In the genomic region with DNA sequence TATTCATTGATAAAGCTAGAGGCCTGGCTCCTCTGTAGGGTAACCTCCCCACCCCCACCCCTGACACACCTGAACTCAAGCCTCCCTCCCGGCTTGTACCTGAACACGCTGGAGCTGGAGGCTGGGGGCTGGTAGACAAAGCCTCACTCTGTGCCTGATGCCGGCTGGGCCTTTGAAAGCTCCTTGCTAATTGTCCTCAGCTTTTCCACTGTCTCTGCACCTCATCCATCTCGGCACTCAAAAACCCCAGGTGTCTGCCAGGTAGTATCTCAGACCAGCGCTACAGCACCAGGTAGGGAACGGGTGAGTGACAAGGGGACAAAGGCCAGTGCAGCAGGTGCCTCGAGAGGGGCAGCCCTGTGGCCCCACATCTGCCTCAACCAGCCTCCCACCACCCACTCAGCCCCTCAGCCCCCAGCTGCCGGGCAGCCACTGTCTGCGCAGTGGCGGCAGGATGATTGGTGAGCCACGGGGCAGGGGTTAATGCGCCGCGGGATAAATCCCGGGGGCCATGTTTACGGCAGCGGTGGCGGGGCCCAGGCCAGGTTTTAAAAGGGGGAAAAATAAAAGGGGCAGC, we compare ENCODE assay signal across 14 mouse cellular contexts. TPM values are rescaled to one million over a fixed set of nuclear protein-coding genes. Genes with fewer than 3 reads are reported as not detected.
DNase-seq lines count a peak whose midpoint lies in the region; ATAC-seq and TF ChIP-seq lines count a peak whose summit lies in the region.
"Had no signal": no experiment of that assay in that cellular context is flagged by ENCODE, and none has a peak within 500 bp of the region (broad histone marks: within the 10 kb centered on the region; RNA-seq: fewer than 3 reads in every experiment).

No protein-coding gene starts in this region.

- TF ChIP-seq CTCF in kidney, postnatal 0 days (IDR thresholded peaks at IDR 0.05; ENCODE audit: low read depth), result no peak

- no peak overlapping the region; the same call in 1 of the 2 replicates for H3K4me2 ChIP-seq in kidney, postnatal 0 days (ENCODE audit: low read length)
- H3K4me2 ChIP-seq in forebrain, embryonic 15.5 days (replicated peaks), result no peak overlapping the region
- peak overlapping the region; percentile 34 for H3K4me2 ChIP-seq in limb, embryonic 12.5 days
- H3K4me2 ChIP-seq in neural tube, embryonic 13.5 days, result peak overlapping the region; percentile 3; the same call in 1 of the 2 replicates
- H3K4me2 ChIP-seq: embryonic facial prominence, embryonic 12.5 days; liver, embryonic 11.5 days had no signal

- intact Hi-C loops in left cerebral cortex, postnatal 36 days (cut with DNase I), result no loop called here

- no peak for ATAC-seq in kidney, postnatal 0 days (replicated peaks; ENCODE audit: low FRiP score, low read depth)
- ATAC-seq in forebrain, embryonic 15.5 days (replicated peaks), result no peak
- no peak for ATAC-seq in limb, embryonic 12.5 days (ENCODE audit: insufficient number of reproducible peaks, insufficient read depth, low FRiP score, low TSS enrichment, low read depth)
- no peak for ATAC-seq in neural tube, embryonic 13.5 days (ENCODE audit: low read depth)
- no peak for ATAC-seq in erythroid progenitor cell, adult 5-6 weeks (replicated peaks; ENCODE audit: low FRiP score, poor library complexity, severe bottlenecking)

- H3K4me3 ChIP-seq in kidney, postnatal 0 days (replicated peaks; ENCODE audit: low read depth, low read length), result no peak overlapping the region
- H3K4me3 ChIP-seq in forebrain, embryonic 15.5 days, result no peak overlapping the region
- no peak overlapping the region; the same call in 1 of the 2 replicates for H3K4me3 ChIP-seq in limb, embryonic 12.5 days (replicated peaks)
- no peak overlapping the region for H3K4me3 ChIP-seq in neural tube, embryonic 13.5 days
- H3K4me3 ChIP-seq: embryonic facial prominence, embryonic 12.5 days; gastrocnemius, adult 2 months had no signal

- no peaks in the 10 kb centered on the region for H3K9me3 ChIP-seq in kidney, postnatal 0 days (replicated peaks; ENCODE audit: low read length)
- no peaks in the 10 kb centered on the region for H3K9me3 ChIP-seq in forebrain, embryonic 15.5 days
- no peaks in the 10 kb centered on the region for H3K9me3 ChIP-seq in limb, embryonic 12.5 days
- no peaks in the 10 kb centered on the region for H3K9me3 ChIP-seq in neural tube, embryonic 13.5 days
- H3K9me3 ChIP-seq: embryonic facial prominence, embryonic 12.5 days had no signal

- H3K36me3 ChIP-seq in kidney, postnatal 0 days (ENCODE audit: insufficient read depth, low read length), result no peaks in the 10 kb centered on the region
- no peaks in the 10 kb centered on the region for H3K36me3 ChIP-seq in forebrain, embryonic 15.5 days
- no peaks in the 10 kb centered on the region for H3K36me3 ChIP-seq in limb, embryonic 12.5 days
- no peaks in the 10 kb centered on the region for H3K36me3 ChIP-seq in neural tube, embryonic 13.5 days
- H3K36me3 ChIP-seq: embryonic facial prominence, embryonic 12.5 days had no signal

- H3K4me1 ChIP-seq in kidney, postnatal 0 days (replicated peaks; ENCODE audit: insufficient read depth, low read length), result peaks cover 36% of the 10 kb centered on the region
- peaks cover 51% of the 10 kb centered on the region for H3K4me1 ChIP-seq in forebrain, embryonic 15.5 days
- peaks cover 55% of the 10 kb centered on the region for H3K4me1 ChIP-seq in limb, embryonic 12.5 days (replicated peaks)
- H3K4me1 ChIP-seq in neural tube, embryonic 13.5 days (replicated peaks), result peaks cover 72% of the 10 kb centered on the region

- WGBS in kidney, postnatal 0 days, result 10% methylated on average over 18 of the region's 18 CpGs
- 11% methylated on average over 18 of the region's 18 CpGs for WGBS in forebrain, embryonic 15.5 days
- WGBS in limb, embryonic 12.5 days, result 2% methylated on average over 18 of the region's 18 CpGs
- 3% methylated on average over 18 of the region's 18 CpGs for WGBS in neural tube, embryonic 13.5 days

- DNase-seq in kidney, postnatal 0 days (ENCODE audit: low spot score), result no peak
- DNase-seq in kidney, adult 9 months, result no peak
- no peak for DNase-seq in right cerebral cortex, postnatal 14 days
- DNase-seq in left cerebral cortex, postnatal 36 days (ENCODE audit: low spot score in 2 of 2), result no peak
- DNase-seq: gastrocnemius, adult 2 months; heart, postnatal 14 days; lung, postnatal 4 days; thymus, postnatal 36 days had no signal

- H3K9ac ChIP-seq in kidney, postnatal 0 days (ENCODE audit: low read depth, low read length), result 0 out of 2 replicates have a peak overlapping the region, but pooled peaks have one; percentile 28
- H3K9ac ChIP-seq in forebrain, embryonic 15.5 days (replicated peaks), result 0 out of 2 replicates have a peak overlapping the region, but pooled peaks have one; percentile 8
- H3K9ac ChIP-seq in limb, embryonic 12.5 days (replicated peaks), result no peak overlapping the region; the same call in 1 of the 2 replicates
- H3K9ac ChIP-seq in neural tube, embryonic 13.5 days, result peak overlapping the region; percentile 14; the same call in 1 of the 2 replicates
- H3K9ac ChIP-seq: embryonic facial prominence, embryonic 12.5 days had no signal

- H3K27ac ChIP-seq in kidney, postnatal 0 days, result peak overlapping the region; percentile 50; the same call in 1 of the 2 replicates
- no peak overlapping the region for H3K27ac ChIP-seq in forebrain, embryonic 15.5 days (replicated peaks)
- no peak overlapping the region for H3K27ac ChIP-seq in limb, embryonic 12.5 days
- H3K27ac ChIP-seq in neural tube, embryonic 13.5 days (replicated peaks), result no peak overlapping the region
- H3K27ac ChIP-seq: embryonic facial prominence, embryonic 12.5 days; gastrocnemius, adult 2 months had no signal

- no peaks in the 10 kb centered on the region for H3K27me3 ChIP-seq in kidney, postnatal 0 days (ENCODE audit: insufficient read depth, low read length)
- H3K27me3 ChIP-seq in forebrain, embryonic 15.5 days, result no peaks in the 10 kb centered on the region
- peaks cover 84% of the 10 kb centered on the region for H3K27me3 ChIP-seq in limb, embryonic 12.5 days
- peaks cover 75% of the 10 kb centered on the region for H3K27me3 ChIP-seq in neural tube, embryonic 13.5 days

RNA-seq across cellular contexts. Expression of a gene that starts 20.3 kb away (rescaled TPM):
- 197 and 209 TPM in 2 replicates for polyA plus RNA-seq in kidney, postnatal 0 days (2015; fragmentation: Nextera tagmentation; extraction: Ambion mirVana)
- polyA plus RNA-seq in forebrain, embryonic 15.5 days (2015; fragmentation: Nextera tagmentation; extraction: Ambion mirVana), result 232 and 233 TPM in 2 replicates
- 222 and 233 TPM in 2 replicates for polyA plus RNA-seq in limb, embryonic 12.5 days (2016; fragmentation: Nextera tagmentation; extraction: Ambion mirVana)
- 227 and 243 TPM in 2 replicates for polyA plus RNA-seq in neural tube, embryonic 13.5 days (2015; fragmentation: Nextera tagmentation; extraction: Ambion mirVana)
- 17.3 and 25.6 TPM in 2 replicates for total RNA-seq in erythroid progenitor cell, adult 5-6 weeks (2015; ENCODE audit: low replicate concordance)
- total RNA-seq in erythroid progenitor cell, adult 5-6 weeks (2017; ENCODE audit: low replicate concordance), result 8.2 and 10.0 TPM in 2 replicates
- 100 to 1,000 TPM; 253 to 285 TPM for total RNA-seq in left cerebral cortex, postnatal 36 days (2021)

RNA-seq across cellular contexts. Expression of a gene that starts 31.6 kb away (rescaled TPM):
- 2,325 and 2,471 TPM in 2 replicates for polyA plus RNA-seq in kidney, postnatal 0 days (2015; fragmentation: Nextera tagmentation; extraction: Ambion mirVana)
- 656 and 676 TPM in 2 replicates for polyA plus RNA-seq in forebrain, embryonic 15.5 days (2015; fragmentation: Nextera tagmentation; extraction: Ambion mirVana)
- polyA plus RNA-seq in limb, embryonic 12.5 days (2016; fragmentation: Nextera tagmentation; extraction: Ambion mirVana), result 870 and 903 TPM in 2 replicates
- 918 and 1,011 TPM in 2 replicates for polyA plus RNA-seq in neural tube, embryonic 13.5 days (2015; fragmentation: Nextera tagmentation; extraction: Ambion mirVana)
- total RNA-seq in erythroid progenitor cell, adult 5-6 weeks (2015; ENCODE audit: low replicate concordance), result 226 and 267 TPM in 2 replicates
- 106 and 241 TPM in 2 replicates for total RNA-seq in erythroid progenitor cell, adult 5-6 weeks (2017; ENCODE audit: low replicate concordance)
- 1,000 to 10,000 TPM in 1 of 2 experiments, 100 to 1,000 TPM in 1; 989 to 1,090 TPM for total RNA-seq in left cerebral cortex, postnatal 36 days (2021)

RNA-seq across cellular contexts. Expression of a gene that starts 55.2 kb away (rescaled TPM):
- 47.3 and 55.8 TPM in 2 replicates for polyA plus RNA-seq in kidney, postnatal 0 days (2015; fragmentation: Nextera tagmentation; extraction: Ambion mirVana)
- 69.2 and 69.5 TPM in 2 replicates for polyA plus RNA-seq in forebrain, embryonic 15.5 days (2015; fragmentation: Nextera tagmentation; extraction: Ambion mirVana)
- 69.7 and 73.1 TPM in 2 replicates for polyA plus RNA-seq in limb, embryonic 12.5 days (2016; fragmentation: Nextera tagmentation; extraction: Ambion mirVana)
- polyA plus RNA-seq in neural tube, embryonic 13.5 days (2015; fragmentation: Nextera tagmentation; extraction: Ambion mirVana), result 58.1 TPM in 2 replicates
- total RNA-seq in erythroid progenitor cell, adult 5-6 weeks (2015; ENCODE audit: low replicate concordance), result 35.6 and 47.2 TPM in 2 replicates
- 44.8 and 57.3 TPM in 2 replicates for total RNA-seq in erythroid progenitor cell, adult 5-6 weeks (2017; ENCODE audit: low replicate concordance)
- total RNA-seq in left cerebral cortex, postnatal 36 days (2021), result 10 to 100 TPM; 26.5 to 42.4 TPM

Comparison
In these comparisons a context has a peak if more than half of its experiments do, and no peak if none do; other contexts are left out.
1. H3K4me2 ChIP-seq: peak in limb, embryonic 12.5 days (single experiment) and neural tube, embryonic 13.5 days (single experiment); none in kidney, postnatal 0 days (single experiment) and forebrain, embryonic 15.5 days (single experiment).